Mouse (Mus musculus) heart, adult 8-10 months (tissue): Measurements from ENCODE around the gene Fbxl12. TPM values are rescaled to one million over a fixed set of nuclear protein-coding genes. Genes with fewer than 3 reads are reported as not detected.
"Not testable (repeated sequence)": the region's sequence is repeated elsewhere in the genome, so short reads cannot be mapped to it uniquely, and the experiment has no call there.

Experiments used
- DNase-seq: peaks from one replicate; pipeline ENCODE4 v3.0.0; 2022; ENCODE audit warnings: low spot score
- total RNA-seq, 4 experiments: library from RNA; stranded (reverse); gene quantifications; 2 replicates each; pipeline ENCODE4 v1.2.4; 2022

Fbxl12 gene
- total RNA-seq, result 10 to 100 TPM in 2 of 4 experiments, 1 to 10 TPM in 2; 8.2 to 11.4 (median 10.2) TPM

- DNase-seq, result peak; percentile 86
These were observed at the start of gene Fbxl12 for GRCm38 (mm10) chr9:20644360-20645081. Fbxl12 (minus strand) TSS chr9:20644767.

GRCm38 (mm10) chr9:20692863-20693262 is 48.3 kb upstream of the Fbxl12 start:
- no peak for DNase-seq

GRCm38 (mm10) chr9:20690449-20690848 is 45.9 kb upstream of the Fbxl12 start:
- DNase-seq, result not testable (repeated sequence)

GRCm38 (mm10) chr9:20689913-20690312 is 45.3 kb upstream of the Fbxl12 start:
- no peak for DNase-seq

- DNase-seq, result no peak
These were observed 44.8 kb upstream of the Fbxl12 start for GRCm38 (mm10) chr9:20689403-20689802.

- DNase-seq, result no peak
These were observed 40.7 kb upstream of the Fbxl12 start for GRCm38 (mm10) chr9:20685081-20685861.

GRCm38 (mm10) chr9:20682389-20682722 is 37.8 kb upstream of the Fbxl12 start:
- no peak for DNase-seq

GRCm38 (mm10) chr9:20681546-20682388 is 37.2 kb upstream of the Fbxl12 start:
- DNase-seq, result no peak

GRCm38 (mm10) chr9:20680378-20680958 is 35.9 kb upstream of the Fbxl12 start:
- no peak for DNase-seq

- no peak for DNase-seq
These were observed 33.3 kb upstream of the Fbxl12 start for GRCm38 (mm10) chr9:20677892-20678291.

GRCm38 (mm10) chr9:20672047-20672446 is 27.5 kb upstream of the Fbxl12 start:
- no peak for DNase-seq

GRCm38 (mm10) chr9:20668065-20668464 is 23.5 kb upstream of the Fbxl12 start:
- DNase-seq, result no peak

- DNase-seq, result no peak
These were observed 22.0 kb upstream of the Fbxl12 start for GRCm38 (mm10) chr9:20666510-20667034.

- no peak for DNase-seq
These were observed 21.4 kb upstream of the Fbxl12 start for GRCm38 (mm10) chr9:20665925-20666324.

GRCm38 (mm10) chr9:20664982-20665637 is 20.5 kb upstream of the Fbxl12 start:
- no peak for DNase-seq

GRCm38 (mm10) chr9:20664366-20664765 is 19.8 kb upstream of the Fbxl12 start:
- DNase-seq, result no peak

GRCm38 (mm10) chr9:20663956-20664355 is 19.4 kb upstream of the Fbxl12 start:
- no peak for DNase-seq

GRCm38 (mm10) chr9:20662874-20663273 is 18.3 kb upstream of the Fbxl12 start:
- no peak for DNase-seq

GRCm38 (mm10) chr9:20662325-20662724 is 17.8 kb upstream of the Fbxl12 start:
- peak; percentile 51 for DNase-seq

- peak; percentile 31 for DNase-seq
These were observed 13.0 kb upstream of the Fbxl12 start for GRCm38 (mm10) chr9:20657546-20657945.

GRCm38 (mm10) chr9:20653859-20654258 is 9.3 kb upstream of the Fbxl12 start:
- no peak for DNase-seq
